Mouse (Mus musculus): ENCODE data around the gene Dram2.
"Not testable (repeated sequence)": the region's sequence is repeated elsewhere in the genome, so short reads cannot be mapped to it uniquely, and the experiment has no call there.

Dram2 gene

DNA sequence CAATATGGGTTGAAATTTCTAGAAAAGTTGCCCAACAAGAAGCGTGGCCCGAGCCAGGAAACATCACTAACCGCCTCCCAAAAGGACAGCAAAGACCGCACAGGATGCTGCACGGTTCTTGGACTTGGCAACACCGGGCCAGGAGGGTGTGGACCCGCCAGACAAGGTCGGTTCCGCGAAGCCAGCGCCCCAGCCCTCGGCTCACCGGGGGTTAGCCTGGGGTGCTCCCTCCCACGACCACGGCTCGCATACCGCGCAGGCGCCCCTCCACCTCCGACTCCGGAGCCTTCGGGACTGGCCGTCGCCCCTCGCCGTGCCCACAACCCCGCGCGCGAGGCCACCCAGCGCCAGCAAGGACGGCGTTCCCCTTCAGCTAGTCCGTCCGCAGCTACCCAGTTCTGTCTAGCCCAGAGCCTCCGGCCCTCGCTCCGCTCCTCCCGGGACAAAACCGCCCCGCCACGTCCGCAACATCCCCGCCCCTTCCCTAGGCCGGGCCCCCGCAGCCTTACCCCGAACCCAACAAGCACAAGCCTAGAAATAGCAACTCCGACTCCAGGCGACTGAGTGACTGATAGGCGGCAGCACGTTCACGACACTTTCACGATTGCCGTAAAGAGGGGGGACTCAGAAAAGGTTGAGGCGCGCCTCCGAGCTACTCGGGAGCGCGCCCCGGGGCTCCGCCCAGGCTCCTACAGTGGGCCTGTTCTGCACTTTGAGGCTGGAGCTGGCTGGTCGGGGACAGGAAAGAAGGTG lies at the start of gene Dram2, which contains the start of gene Cept1:
Dram2 (plus strand) TSS at position 628 of the 753 bp plus-strand sequence.
Cept1 (minus strand) TSS at position 632 of the 753 bp plus-strand sequence.
- DNase-seq (ENCODE audit: extremely low read depth, insufficient read length, low spot score): peak; percentile 97

DNA sequence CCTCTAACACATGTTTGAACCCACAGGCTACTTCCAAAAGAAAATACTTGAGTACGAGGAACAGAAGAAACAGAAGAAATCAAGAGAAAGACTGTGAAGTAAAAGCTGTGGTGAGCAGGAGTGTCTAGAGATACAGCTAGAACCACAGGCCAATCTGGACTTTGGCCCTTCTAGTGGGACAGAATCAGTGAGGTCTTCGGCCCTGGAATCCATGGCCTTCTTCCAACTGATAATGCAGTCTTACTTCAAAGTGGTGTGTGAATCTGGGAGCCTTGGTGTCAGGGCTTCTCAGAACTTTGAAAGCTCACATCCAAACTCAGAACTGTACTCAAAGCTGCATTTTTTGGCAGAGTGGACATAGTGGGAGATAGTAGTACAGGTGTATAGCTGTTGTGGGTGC lies 47.1 kb upstream of the Dram2 start:
- DNase-seq (ENCODE audit: extremely low read depth, insufficient read length, low spot score): no peak

DNA sequence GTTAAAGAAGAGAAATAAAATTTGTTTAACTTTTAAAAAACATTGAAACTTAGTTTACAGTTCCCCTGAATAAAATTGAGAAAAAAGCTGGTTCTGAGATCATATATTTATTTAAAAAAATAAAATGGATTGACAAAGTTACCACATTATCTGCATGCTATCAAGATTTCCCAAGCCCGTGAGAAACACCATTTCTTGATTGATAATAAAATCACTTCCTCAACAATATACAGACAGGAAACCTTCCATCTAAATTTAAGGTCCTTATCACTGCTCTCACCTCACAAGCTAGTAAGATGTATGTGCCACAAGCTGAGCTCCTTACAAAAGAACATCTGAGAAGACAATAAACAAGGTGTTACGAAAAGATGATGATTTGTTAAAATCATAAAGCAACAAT lies 44.7 kb upstream of the Dram2 start:
- DNase-seq (ENCODE audit: extremely low read depth, insufficient read length, low spot score): no peak

DNA sequence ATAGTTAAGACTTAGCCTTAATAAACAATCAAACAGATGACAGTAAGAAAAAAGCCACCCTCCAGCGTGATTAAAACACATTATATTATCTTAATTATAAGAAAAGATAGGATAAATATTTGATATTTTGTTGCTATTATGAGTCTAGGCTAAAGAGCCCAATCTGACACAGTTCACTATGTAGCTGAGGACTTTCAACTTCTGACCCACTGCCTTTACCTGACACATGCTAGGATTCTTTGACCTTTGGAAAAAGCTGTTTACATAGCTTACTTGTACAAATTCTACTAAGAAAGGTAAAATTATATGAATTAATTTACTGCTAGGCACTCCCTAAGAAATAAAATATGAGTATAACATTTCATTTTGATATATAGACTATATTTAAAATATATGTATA lies 36.9 kb upstream of the Dram2 start:
- no peak for DNase-seq (ENCODE audit: extremely low read depth, insufficient read length, low spot score)

DNA sequence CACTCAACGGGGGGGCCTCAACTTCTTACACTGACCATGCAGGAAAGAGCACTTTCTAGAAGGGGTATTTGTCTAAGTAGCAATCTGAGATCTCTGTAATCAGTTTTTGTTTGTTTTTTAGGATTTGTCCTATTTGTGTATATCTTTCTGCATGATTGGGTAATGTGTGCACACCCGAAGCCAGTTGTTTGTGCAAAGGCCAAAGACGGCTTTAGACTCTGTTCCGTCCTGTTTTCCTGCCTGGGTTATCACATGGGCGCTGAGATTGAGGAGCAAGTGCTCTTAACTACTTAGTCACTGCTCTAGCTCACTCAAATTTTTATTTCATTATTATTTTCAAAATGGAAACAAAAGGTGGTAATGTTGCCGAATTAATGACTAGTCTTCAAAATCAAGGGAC lies 32.6 kb upstream of the Dram2 start:
- no peak for DNase-seq (ENCODE audit: extremely low read depth, insufficient read length, low spot score)

DNA sequence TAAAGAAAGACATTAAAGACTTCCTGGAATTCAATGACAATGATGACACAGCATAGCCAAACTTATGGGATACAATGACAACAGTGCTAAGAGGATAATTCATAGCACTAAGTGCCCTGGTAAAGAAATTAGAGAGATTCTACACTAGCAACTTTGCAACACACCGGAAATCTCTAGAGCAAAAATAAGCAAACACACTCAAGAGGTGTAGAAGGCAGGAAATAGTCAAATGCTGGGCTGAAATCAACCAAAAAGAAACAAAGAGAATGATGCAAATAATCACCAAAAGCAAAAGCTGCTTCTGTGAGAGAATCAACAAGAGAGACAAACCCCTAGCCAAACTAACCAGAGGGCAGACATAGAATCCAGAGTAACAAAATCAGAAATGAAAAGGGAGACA lies 24.9 kb upstream of the Dram2 start:
- DNase-seq (ENCODE audit: extremely low read depth, insufficient read length, low spot score): no peak

DNA sequence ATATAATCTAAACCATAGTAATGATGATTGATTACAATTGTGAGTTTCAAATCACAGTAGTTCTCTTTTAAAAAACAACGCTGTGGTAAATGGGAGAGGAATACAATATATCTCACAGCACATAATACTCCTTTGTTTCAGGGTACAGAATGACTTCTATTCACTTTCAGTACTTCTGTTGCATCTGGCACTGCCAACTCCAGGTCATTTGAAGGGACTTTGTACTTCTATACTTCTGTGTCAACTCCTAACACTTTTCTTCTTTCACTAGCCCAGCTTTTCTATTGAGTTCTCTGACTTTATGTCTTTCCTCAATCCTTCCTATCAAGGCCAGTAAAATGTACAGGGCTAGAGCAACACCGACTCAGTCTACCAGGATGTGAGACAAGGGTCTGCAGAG lies 21.2 kb upstream of the Dram2 start:
- no peak for DNase-seq (ENCODE audit: extremely low read depth, insufficient read length, low spot score)

DNA sequence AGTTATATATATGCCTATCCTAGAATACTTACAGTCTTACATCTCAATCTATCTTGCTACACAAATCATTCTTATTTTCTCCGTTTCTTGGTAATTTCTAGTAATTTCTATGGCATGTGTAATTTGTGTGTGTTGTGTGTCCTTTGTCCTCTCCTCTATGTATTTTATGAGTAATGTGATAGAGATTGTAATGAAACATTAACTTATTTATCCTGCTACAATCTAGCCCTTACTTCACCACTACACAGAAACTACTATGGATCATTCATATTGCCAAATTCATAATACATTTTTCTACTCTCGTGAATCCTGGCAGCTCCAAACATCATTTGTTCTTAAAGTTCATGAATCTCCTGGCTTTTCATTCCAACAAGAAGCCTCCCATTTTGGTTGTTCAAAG lies 19.6 kb upstream of the Dram2 start:
- DNase-seq (ENCODE audit: extremely low read depth, insufficient read length, low spot score): no peak

DNA sequence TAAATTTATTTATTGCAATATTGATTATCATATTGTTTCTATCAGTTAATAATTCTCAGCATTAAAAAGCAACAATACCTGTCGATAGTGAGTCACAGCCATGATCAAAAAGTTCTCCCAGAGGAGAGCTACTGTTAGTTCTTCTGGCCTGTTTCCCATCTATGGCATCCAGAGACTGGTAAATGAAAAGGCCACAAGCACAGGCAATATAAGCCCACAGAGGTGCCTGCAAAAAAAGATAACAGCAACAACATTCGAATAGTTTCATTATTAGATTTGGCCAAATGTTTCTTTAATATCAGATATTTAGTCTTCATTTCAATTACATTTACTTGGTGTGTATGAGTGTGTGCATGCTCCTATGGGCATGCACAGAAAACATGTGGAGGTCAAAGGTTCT lies 14.3 kb upstream of the Dram2 start:
- DNase-seq (ENCODE audit: extremely low read depth, insufficient read length, low spot score): no peak

DNA sequence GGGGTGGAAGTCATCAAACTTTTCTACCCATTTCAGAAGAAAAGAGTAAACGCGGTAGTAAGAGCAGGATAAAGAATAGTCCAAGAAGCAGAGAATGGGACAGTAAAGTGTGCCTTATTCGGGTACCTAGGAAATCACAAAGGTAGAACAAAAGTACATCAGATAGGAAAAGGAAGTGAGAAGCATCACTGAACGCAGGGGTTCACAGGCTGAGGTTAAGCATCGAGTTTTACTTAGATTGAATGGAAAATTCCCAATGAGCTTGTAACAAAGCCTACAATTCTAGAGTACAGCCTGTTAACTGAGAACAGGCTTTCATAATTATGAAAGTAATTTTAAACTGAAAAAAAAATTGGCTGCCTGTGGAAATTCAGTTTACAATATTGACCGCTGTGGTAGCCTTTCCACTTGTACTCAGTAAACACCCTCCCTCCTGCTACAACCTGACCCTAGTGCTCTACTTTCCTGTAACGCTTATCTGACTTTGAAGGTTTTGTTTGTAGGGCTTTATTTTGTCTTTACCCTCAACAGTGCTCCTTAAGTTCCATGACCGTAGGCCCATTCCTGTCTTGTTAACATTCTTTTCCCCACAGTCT lies 2.8 kb upstream of the Dram2 start:
- no peak for DNase-seq (ENCODE audit: extremely low read depth, insufficient read length, low spot score)

DNA sequence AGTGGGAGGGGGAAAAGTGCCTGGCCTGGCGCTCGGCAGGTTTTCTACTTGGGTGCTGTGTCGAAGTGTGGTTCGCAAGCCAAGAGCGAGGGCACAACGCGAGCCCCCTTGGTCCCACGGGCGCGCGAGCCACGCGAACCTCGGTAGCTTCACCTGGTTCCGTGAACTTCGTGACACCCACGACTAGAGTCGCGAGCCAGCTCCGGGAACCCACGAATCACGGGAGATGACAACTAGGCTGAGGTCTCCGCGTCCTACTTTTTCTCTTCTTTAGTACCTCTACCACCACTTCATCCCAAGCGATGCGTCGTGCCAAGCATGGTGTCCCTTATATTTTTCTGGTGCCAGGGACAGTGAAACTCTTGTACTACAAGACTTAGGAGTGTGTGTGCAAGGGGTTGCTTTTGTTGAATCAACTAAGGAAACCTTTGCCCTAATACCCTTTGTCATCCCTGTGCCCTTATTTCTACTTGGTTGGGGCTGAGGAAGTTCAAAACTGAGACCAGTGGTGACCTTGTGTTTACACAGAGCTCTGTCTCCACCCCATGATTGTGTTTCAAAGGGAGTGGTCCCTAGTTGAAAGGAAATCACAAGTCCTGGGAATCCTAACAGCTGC lies 434 bp downstream of the Dram2 start:
- DNase-seq (ENCODE audit: extremely low read depth, insufficient read length, low spot score): no peak

DNA sequence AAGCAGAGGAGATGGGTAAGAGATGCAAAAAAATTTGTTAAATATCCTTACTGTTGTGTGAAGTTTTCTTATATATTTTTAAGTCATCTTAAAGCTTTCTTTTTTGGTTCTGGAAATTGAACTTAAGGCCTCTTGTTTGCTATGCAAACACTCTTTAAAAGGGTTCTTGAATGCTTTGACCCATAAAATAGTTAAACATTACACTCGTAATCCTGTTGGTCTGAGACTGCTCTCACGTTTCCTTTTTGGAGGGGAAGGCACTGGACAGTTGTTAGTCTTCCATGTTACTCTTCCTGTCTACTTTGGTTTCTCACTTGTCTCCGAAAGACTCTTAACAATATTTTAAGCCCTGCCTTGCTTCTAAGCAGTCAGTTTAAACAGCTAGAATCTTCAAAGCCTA lies 1.4 kb downstream of the Dram2 start:
- no peak for DNase-seq (ENCODE audit: extremely low read depth, insufficient read length, low spot score)

DNA sequence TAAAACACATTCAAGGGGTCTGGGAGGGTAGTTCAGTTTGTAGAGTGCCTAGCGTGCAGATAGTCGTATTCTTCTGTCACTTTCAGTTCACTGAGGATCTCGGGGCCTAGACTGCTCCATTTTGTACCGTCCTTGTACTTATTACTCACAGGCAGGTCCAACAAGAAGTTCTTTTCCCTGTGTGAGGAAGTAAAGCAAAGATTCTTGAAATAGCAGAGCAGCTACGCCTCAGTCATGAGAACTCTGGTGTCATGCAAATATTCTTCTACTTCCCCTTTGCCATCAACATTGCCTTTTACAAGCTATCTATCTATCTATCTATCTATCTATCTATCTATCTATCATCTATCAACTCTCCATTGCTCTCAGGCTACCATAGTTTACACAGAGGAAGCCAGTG lies 5.8 kb downstream of the Dram2 start:
- DNase-seq (ENCODE audit: extremely low read depth, insufficient read length, low spot score): no peak

DNA sequence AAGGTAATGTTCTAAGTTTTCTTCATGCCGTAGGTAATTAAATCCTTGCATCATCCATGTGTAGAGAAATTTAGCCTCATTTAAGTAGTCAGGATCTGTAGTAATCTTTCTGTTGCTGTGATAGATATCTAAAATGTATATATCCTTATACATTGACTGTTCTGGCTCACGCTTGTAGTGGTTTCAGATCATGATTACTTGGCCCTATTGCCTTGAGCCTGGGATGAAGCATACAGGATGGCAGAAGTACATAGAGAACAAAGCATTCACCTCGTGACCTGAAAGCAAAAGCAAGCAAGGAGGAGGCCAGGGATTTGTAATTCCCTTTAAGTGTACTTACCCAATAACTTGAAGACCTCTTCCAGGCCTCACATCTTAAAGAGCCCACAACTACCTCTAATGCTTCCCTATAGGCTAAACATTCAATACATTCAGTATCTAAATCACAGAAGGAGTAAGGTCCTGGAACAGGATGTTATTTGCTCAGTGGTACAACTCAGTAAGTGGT lies 8.2 kb downstream of the Dram2 start:
- DNase-seq (ENCODE audit: extremely low read depth, insufficient read length, low spot score): no peak

DNA sequence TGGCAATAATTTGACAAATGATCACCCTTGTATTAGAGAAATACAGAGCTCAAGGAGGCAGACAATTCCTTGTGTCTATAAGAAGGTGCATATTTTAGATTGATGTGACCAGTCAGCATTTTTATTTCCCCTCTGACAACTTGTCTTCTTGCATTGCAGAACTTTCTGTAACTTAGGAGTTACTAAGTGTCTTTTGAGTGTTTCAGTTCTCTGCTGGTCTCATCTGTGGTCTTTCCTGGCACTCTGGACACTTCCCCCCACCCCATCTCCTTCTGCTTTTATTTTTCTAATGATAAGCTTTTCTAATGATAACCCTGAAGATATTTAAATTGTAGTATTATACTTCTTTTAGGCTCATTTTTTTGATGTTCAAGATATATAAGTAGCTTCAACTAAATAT lies 10.7 kb downstream of the Dram2 start:
- no peak for DNase-seq (ENCODE audit: extremely low read depth, insufficient read length, low spot score)

DNA sequence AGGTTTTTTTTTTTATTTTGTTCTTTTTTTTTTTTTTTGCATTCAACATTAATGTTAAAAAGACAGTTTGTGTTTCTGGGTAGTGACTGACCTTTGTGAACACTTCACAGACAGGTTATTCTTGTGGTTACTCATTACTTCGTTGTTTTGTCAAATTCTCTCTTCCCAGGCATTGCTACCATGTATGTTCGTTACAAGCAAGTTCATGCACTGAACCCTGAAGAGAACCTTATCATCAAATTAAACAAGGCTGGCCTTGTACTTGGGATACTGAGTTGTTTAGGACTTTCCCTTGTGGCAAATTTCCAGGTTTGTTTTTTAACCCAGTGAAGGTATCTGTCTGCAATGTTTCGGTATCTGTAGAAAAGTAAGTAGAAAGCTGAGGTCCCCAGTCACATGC lies 18.3 kb downstream of the Dram2 start:
- no peak for DNase-seq (ENCODE audit: extremely low read depth, insufficient read length, low spot score)

DNA sequence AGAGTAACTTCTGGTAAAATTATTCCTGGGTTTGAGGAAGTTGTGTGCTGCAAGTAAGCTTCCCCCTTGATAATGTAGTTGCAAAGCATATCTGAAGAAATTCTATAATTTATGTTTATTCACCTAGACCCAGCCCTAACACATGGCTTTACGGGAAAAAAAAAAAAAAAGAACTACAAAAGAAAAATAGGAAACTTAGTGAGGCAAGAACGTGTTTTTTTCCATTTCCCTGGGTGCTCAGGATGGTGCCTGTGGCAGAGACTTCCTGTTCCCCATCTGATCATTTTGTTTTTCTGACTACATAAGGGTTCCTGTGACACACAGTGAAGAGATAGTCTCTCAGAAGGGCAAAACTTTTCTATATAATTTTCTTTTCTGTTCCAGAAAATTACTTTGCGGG lies 25.6 kb downstream of the Dram2 start:
- DNase-seq (ENCODE audit: extremely low read depth, insufficient read length, low spot score): no peak

DNA sequence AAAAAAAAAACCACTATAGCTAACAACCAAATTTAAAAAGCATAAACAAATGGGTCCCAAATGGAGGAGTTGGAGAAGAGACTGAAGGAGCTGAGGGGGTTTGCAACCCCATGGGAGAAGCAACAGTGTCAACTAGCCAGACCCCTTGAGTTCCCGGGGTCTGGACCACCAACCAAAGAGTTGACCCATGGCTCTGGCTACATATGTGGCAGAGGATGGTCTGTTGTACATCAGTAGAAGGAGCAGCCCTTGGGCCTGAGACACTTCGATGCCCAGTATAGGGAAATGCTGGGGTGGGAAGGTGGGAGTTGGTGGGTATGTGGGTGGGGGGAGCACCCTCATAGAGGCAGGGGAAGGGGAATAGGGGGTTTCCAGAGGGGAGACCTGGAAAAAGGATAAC lies 31.7 kb downstream of the Dram2 start:
- DNase-seq (ENCODE audit: extremely low read depth, insufficient read length, low spot score): no peak

DNA sequence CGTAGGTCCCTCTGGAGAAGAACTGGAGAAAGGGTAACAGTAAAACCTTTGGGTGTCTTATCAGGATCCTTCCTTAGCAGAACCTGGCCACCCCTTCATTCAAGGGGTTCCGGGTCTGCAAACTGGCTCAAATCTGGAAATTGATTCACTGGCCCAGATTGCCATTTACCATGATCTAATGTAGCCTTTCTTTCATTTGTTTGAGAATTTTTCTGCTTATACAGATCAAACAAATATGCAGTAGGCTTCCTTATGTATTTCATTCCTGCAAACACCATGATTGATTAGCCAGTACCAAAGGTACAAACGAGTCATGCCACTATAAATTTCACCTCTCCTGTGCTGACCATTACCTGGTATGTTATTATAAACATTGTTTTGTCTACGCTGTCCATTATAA lies 46.0 kb downstream of the Dram2 start:
- not testable (repeated sequence) for DNase-seq (ENCODE audit: extremely low read depth, insufficient read length, low spot score)

DNA sequence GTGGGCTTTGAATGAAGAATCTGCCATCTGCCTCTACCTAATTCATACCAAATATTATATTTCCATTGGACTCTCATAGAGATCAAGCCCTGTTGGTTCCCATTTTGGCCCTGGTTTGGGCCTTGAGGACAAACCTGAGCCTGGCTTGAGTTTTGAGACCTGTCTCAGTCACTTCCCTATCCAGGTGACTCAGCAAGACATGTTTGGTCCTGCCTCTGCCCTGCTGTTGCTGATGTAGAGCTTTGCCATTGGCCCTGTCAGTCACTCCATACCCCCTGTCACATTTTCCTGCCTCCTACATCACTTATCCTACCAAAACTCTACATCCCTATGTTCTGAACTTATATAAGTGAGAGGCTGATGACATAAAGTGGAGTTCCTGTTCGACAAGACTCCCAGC lies 70.5 kb downstream of the Dram2 start:
- DNase-seq (ENCODE audit: extremely low read depth, insufficient read length, low spot score): peak; percentile 18
